Mouse (Mus musculus): ENCODE measurements at regions not wholly inside any gene's neighbourhood (a gene's known extent, or its start where the extent isn't known, plus 50 kb on each side); places are given as distances from the start of the nearest gene placed in this dataset.

DNA sequence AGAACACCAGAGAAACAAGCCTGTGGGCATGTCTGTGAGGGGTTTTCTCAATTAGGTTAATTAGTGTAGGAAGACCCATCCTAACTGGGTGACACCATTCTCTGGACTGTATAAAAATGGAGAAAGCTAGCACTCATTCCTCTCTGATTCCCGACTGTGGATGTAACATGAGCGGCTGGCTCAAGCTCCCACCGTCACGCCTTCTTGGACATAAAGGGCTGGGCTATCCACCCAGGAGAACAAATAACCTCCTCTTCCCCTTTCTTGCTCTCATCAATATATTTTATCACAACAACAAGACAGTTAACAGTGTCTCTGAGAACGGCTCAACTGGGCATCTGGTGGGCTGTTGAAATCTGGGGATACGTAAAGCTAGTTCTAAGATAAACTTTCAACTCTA, 62.4 kb upstream of the Klf4 start:
- no peaks in the 10 kb centered on the region for H3K9me3 ChIP-seq (ENCODE audit: control insufficient read depth, low read length)
- H3K27me3 ChIP-seq (ENCODE audit: control insufficient read depth, insufficient read depth, low read length): no peaks in the 10 kb centered on the region
- DNase-seq (ENCODE audit: low spot score) (no peak), ATAC-seq (ENCODE audit: low FRiP score) (no peak)
- no peak overlapping the region for H3K4me2 ChIP-seq (replicated peaks; ENCODE audit: low read depth, low read length)
- WGBS: 81% methylated on average over 6 of the region's 6 CpGs
- H3K27ac ChIP-seq (ENCODE audit: low read depth, low read length): no peak overlapping the region
- H3K4me3 ChIP-seq (ENCODE audit: low read depth, low read length): no peak overlapping the region
- H3K4me1 ChIP-seq (replicated peaks; ENCODE audit: control insufficient read depth, insufficient read depth, low read length): no peaks in the 10 kb centered on the region
- H3K36me3 ChIP-seq (ENCODE audit: control insufficient read depth, insufficient read depth, low read length): no peaks in the 10 kb centered on the region
- H3K9ac ChIP-seq (ENCODE audit: low read depth, low read length): no peak overlapping the region

DNA sequence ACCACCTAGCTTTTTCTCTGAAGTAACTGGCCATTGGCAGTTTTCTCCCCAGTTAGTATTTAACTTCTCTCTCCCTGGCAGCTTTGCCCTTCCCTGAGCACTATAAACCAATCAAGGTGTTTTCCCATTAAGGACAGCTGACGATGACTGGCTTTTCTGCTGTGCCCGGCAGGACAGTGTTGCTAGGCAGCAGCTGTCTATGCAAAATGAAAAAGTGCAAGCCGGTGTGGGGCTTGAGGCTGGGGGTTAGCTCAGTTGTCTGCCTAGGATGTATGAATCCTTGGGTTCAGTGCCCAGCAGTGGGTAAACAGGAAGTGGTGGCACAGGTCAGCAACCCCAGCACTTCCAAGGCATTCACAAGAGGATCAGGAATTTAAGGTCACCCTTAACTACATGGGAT, 60.9 kb upstream of the Klf4 start:
- Histone ChIP-seq H3K9me3 (ENCODE audit: control insufficient read depth, low read length) (no peaks in the 10 kb centered on the region), H3K4me2 (replicated peaks; ENCODE audit: low read depth, low read length) (no peak overlapping the region), H3K27me3 (ENCODE audit: control insufficient read depth, insufficient read depth, low read length) (no peaks in the 10 kb centered on the region), H3K36me3 (ENCODE audit: control insufficient read depth, insufficient read depth, low read length) (no peaks in the 10 kb centered on the region), H3K9ac (ENCODE audit: low read depth, low read length) (no peak overlapping the region), H3K4me3 (ENCODE audit: low read depth, low read length) (no peak overlapping the region), H3K4me1 (replicated peaks; ENCODE audit: control insufficient read depth, insufficient read depth, low read length) (no peaks in the 10 kb centered on the region), H3K27ac (ENCODE audit: low read depth, low read length) (no peak overlapping the region)
- DNase-seq (ENCODE audit: low spot score) (no peak), ATAC-seq (ENCODE audit: low FRiP score) (no peak)
- WGBS: 26% methylated on average over 3 of the region's 3 CpGs

GRCm38 (mm10) chr4:55586212-55586611, 53.9 kb upstream of the Klf4 start:
- no peak overlapping the region for H3K4me2 ChIP-seq (replicated peaks; ENCODE audit: low read depth, low read length)
- DNase-seq (ENCODE audit: low spot score): no peak
- H3K4me3 ChIP-seq (ENCODE audit: low read depth, low read length): no peak overlapping the region
- H3K4me1 ChIP-seq (replicated peaks; ENCODE audit: control insufficient read depth, insufficient read depth, low read length): no peaks in the 10 kb centered on the region
- no peak for ATAC-seq (ENCODE audit: low FRiP score)
- no peaks in the 10 kb centered on the region for H3K36me3 ChIP-seq (ENCODE audit: control insufficient read depth, insufficient read depth, low read length)
- H3K9me3 ChIP-seq (ENCODE audit: control insufficient read depth, low read length): no peaks in the 10 kb centered on the region
- no peak overlapping the region for H3K27ac ChIP-seq (ENCODE audit: low read depth, low read length)
- H3K27me3 ChIP-seq (ENCODE audit: control insufficient read depth, insufficient read depth, low read length): no peaks in the 10 kb centered on the region
- WGBS: 84% methylated on average over 3 of the region's 3 CpGs
- no peak overlapping the region for H3K9ac ChIP-seq (ENCODE audit: low read depth, low read length)

GRCm38 (mm10) chr4:55583589-55583988, 51.3 kb upstream of the Klf4 start:
- no peak overlapping the region for H3K27ac ChIP-seq (ENCODE audit: low read depth, low read length)
- H3K9me3 ChIP-seq (ENCODE audit: control insufficient read depth, low read length): no peaks in the 10 kb centered on the region
- DNase-seq (ENCODE audit: low spot score) (no peak), ATAC-seq (ENCODE audit: low FRiP score) (no peak)
- H3K4me2 ChIP-seq (replicated peaks; ENCODE audit: low read depth, low read length): no peak overlapping the region
- no peaks in the 10 kb centered on the region for H3K36me3 ChIP-seq (ENCODE audit: control insufficient read depth, insufficient read depth, low read length)
- WGBS: 54% methylated on average over 8 of the region's 8 CpGs
- no peak overlapping the region for H3K4me3 ChIP-seq (ENCODE audit: low read depth, low read length)
- H3K9ac ChIP-seq (ENCODE audit: low read depth, low read length): no peak overlapping the region
- H3K4me1 ChIP-seq (replicated peaks; ENCODE audit: control insufficient read depth, insufficient read depth, low read length): no peaks in the 10 kb centered on the region
- H3K27me3 ChIP-seq (ENCODE audit: control insufficient read depth, insufficient read depth, low read length): no peaks in the 10 kb centered on the region
